Mouse (Mus musculus): ENCODE results near the gene Ngfr. TPM values are rescaled to one million over a fixed set of nuclear protein-coding genes. Genes with fewer than 3 reads are reported as not detected.

Gene Ngfr
- polyA plus RNA-seq, 1 experiment from 2014 or later = 3.0 TPM

GRCm38 (mm10) chr11:95550301-95551021 lies 37.1 kb downstream of the Ngfr start:
- no peaks in the 10 kb centered on the region for H3K27me3 ChIP-seq (ENCODE audit: control insufficient read depth, insufficient read depth, low read length)
- ATAC-seq (ENCODE audit: insufficient number of reproducible peaks, insufficient read depth, low FRiP score, low read depth) = no peak
- H3K36me3 ChIP-seq (ENCODE audit: control insufficient read depth, insufficient read depth, low read length) = no peaks in the 10 kb centered on the region
- no peak overlapping the region for H3K9ac ChIP-seq (ENCODE audit: low read length)
- no peak overlapping the region for H3K4me2 ChIP-seq (ENCODE audit: low read length)
- H3K4me1 ChIP-seq (ENCODE audit: control insufficient read depth in 2 of 2, insufficient read depth in 2 of 2, low read length in 2 of 2) = peaks cover 5 to 12% of the 10 kb centered on the region in 2 experiments
- H3K9me3 ChIP-seq (ENCODE audit: control insufficient read depth, low read length) = no peaks in the 10 kb centered on the region
- H3K27ac ChIP-seq (replicated peaks in 1 of 2; ENCODE audit: control insufficient read depth in 1 of 2, insufficient read depth in 1 of 2, low read depth in 2 of 2, low read length in 2 of 2) = 0 out of 4 replicates have a peak overlapping the region, but pooled peaks of 1 of the 2 experiments have one; percentile 14
- no peak overlapping the region for H3K4me3 ChIP-seq (ENCODE audit: control insufficient read depth in 1 of 2, insufficient read depth in 1 of 2, low read depth in 1 of 2, low read length in 2 of 2)
- WGBS = 76% methylated on average over 12 of the region's 12 CpGs

- Histone ChIP-seq H3K27me3 (ENCODE audit: control insufficient read depth, insufficient read depth, low read length) (no peaks in the 10 kb centered on the region), H3K4me3 (ENCODE audit: control insufficient read depth in 1 of 2, insufficient read depth in 1 of 2, low read depth in 1 of 2, low read length in 2 of 2) (no peak overlapping the region), H3K9me3 (ENCODE audit: control insufficient read depth, low read length) (no peaks in the 10 kb centered on the region), H3K36me3 (ENCODE audit: control insufficient read depth, insufficient read depth, low read length) (no peaks in the 10 kb centered on the region), H3K9ac (ENCODE audit: low read length) (no peak overlapping the region), H3K4me1 (ENCODE audit: control insufficient read depth in 2 of 2, insufficient read depth in 2 of 2, low read length in 2 of 2) (peaks cover 13 to 23% of the 10 kb centered on the region in 2 experiments), H3K27ac (replicated peaks in 1 of 2; ENCODE audit: control insufficient read depth in 1 of 2, insufficient read depth in 1 of 2, low read depth in 2 of 2, low read length in 2 of 2) (no peak overlapping the region), H3K4me2 (ENCODE audit: low read length) (no peak overlapping the region)
- no peak for ATAC-seq (ENCODE audit: insufficient number of reproducible peaks, insufficient read depth, low FRiP score, low read depth)
- 67% methylated on average over 10 of the region's 10 CpGs for WGBS
These were observed 41.3 kb downstream of the Ngfr start for GRCm38 (mm10) chr11:95546021-95546782.

- H3K36me3 ChIP-seq (ENCODE audit: control insufficient read depth, insufficient read depth, low read length) = no peaks in the 10 kb centered on the region
- ATAC-seq (ENCODE audit: insufficient number of reproducible peaks, insufficient read depth, low FRiP score, low read depth) = no peak
- no peak overlapping the region for H3K4me3 ChIP-seq (ENCODE audit: control insufficient read depth in 1 of 2, insufficient read depth in 1 of 2, low read depth in 1 of 2, low read length in 2 of 2)
- H3K27me3 ChIP-seq (ENCODE audit: control insufficient read depth, insufficient read depth, low read length) = 0 out of 2 replicates have a peak, but pooled peaks cover 4% of the 10 kb centered on the region
- no peaks in the 10 kb centered on the region for H3K9me3 ChIP-seq (ENCODE audit: control insufficient read depth, low read length)
- H3K9ac ChIP-seq (ENCODE audit: low read length) = no peak overlapping the region
- H3K4me1 ChIP-seq (ENCODE audit: control insufficient read depth in 2 of 2, insufficient read depth in 2 of 2, low read length in 2 of 2) = peaks cover 15 to 26% of the 10 kb centered on the region in 2 experiments
- H3K4me2 ChIP-seq (ENCODE audit: low read length) = no peak overlapping the region
- 84% methylated on average over 8 of the region's 8 CpGs for WGBS
- no peak overlapping the region for H3K27ac ChIP-seq (replicated peaks in 1 of 2; ENCODE audit: control insufficient read depth in 1 of 2, insufficient read depth in 1 of 2, low read depth in 2 of 2, low read length in 2 of 2)
These were observed 42.8 kb downstream of the Ngfr start for GRCm38 (mm10) chr11:95544546-95545327.

- 23% methylated on average over 18 of the region's 18 CpGs for WGBS
- no peak for ATAC-seq (ENCODE audit: insufficient number of reproducible peaks, insufficient read depth, low FRiP score, low read depth)
- no peak overlapping the region for H3K4me3 ChIP-seq (ENCODE audit: control insufficient read depth in 1 of 2, insufficient read depth in 1 of 2, low read depth in 1 of 2, low read length in 2 of 2)
These were observed 46.7 kb downstream of the Ngfr start for GRCm38 (mm10) chr11:95540637-95541385.

GRCm38 (mm10) chr11:95538378-95539104 lies 49.0 kb downstream of the Ngfr start:
- 72% methylated on average over 15 of the region's 15 CpGs for WGBS
- Histone ChIP-seq H3K36me3 (ENCODE audit: control insufficient read depth, insufficient read depth, low read length) (no peaks in the 10 kb centered on the region), H3K27me3 (ENCODE audit: control insufficient read depth, insufficient read depth, low read length) (0 out of 2 replicates have a peak, but pooled peaks cover 9% of the 10 kb centered on the region), H3K9ac (ENCODE audit: low read length) (no peak overlapping the region), H3K4me3 (ENCODE audit: control insufficient read depth in 1 of 2, insufficient read depth in 1 of 2, low read depth in 1 of 2, low read length in 2 of 2) (no peak overlapping the region), H3K27ac (replicated peaks in 1 of 2; ENCODE audit: control insufficient read depth in 1 of 2, insufficient read depth in 1 of 2, low read depth in 2 of 2, low read length in 2 of 2) (no peak overlapping the region), H3K4me2 (ENCODE audit: low read length) (no peak overlapping the region), H3K4me1 (ENCODE audit: control insufficient read depth in 2 of 2, insufficient read depth in 2 of 2, low read length in 2 of 2) (peaks cover 8 to 14% of the 10 kb centered on the region in 2 experiments; a peak in 3 of 4 replicates), H3K9me3 (ENCODE audit: control insufficient read depth, low read length) (no peaks in the 10 kb centered on the region)
- ATAC-seq (ENCODE audit: insufficient number of reproducible peaks, insufficient read depth, low FRiP score, low read depth) = no peak

More at GRCm38 (mm10) chr11:95540637-95541385, 46.7 kb downstream of the Ngfr start:
- Histone ChIP-seq H3K9me3 (ENCODE audit: control insufficient read depth, low read length) (no peaks in the 10 kb centered on the region), H3K27ac (replicated peaks in 1 of 2; ENCODE audit: control insufficient read depth in 1 of 2, insufficient read depth in 1 of 2, low read depth in 2 of 2, low read length in 2 of 2) (no peak overlapping the region), H3K27me3 (ENCODE audit: control insufficient read depth, insufficient read depth, low read length) (0 out of 2 replicates have a peak, but pooled peaks cover 5% of the 10 kb centered on the region), H3K36me3 (ENCODE audit: control insufficient read depth, insufficient read depth, low read length) (no peaks in the 10 kb centered on the region), H3K9ac (ENCODE audit: low read length) (no peak overlapping the region), H3K4me1 (ENCODE audit: control insufficient read depth in 2 of 2, insufficient read depth in 2 of 2, low read length in 2 of 2) (peaks cover 10 to 19% of the 10 kb centered on the region in 2 experiments; a peak in 3 of 4 replicates), H3K4me2 (ENCODE audit: low read length) (peak overlapping the region; percentile 27)

- H3K4me3 ChIP-seq (ENCODE audit: control insufficient read depth in 1 of 2, insufficient read depth in 1 of 2, low read depth in 1 of 2, low read length in 2 of 2) = no peak overlapping the region
- no peaks in the 10 kb centered on the region for H3K9me3 ChIP-seq (ENCODE audit: control insufficient read depth, low read length)
- no peak overlapping the region for H3K9ac ChIP-seq (ENCODE audit: low read length)
- peak overlapping the region; percentile 16 for H3K4me2 ChIP-seq (ENCODE audit: low read length)
- H3K27me3 ChIP-seq (ENCODE audit: control insufficient read depth, insufficient read depth, low read length) = peaks cover 14% of the 10 kb centered on the region; the same call in 1 of the 2 replicates
- no peak overlapping the region for H3K27ac ChIP-seq (replicated peaks in 1 of 2; ENCODE audit: control insufficient read depth in 1 of 2, insufficient read depth in 1 of 2, low read depth in 2 of 2, low read length in 2 of 2)
- no peaks in the 10 kb centered on the region for H3K36me3 ChIP-seq (ENCODE audit: control insufficient read depth, insufficient read depth, low read length)
- 19% methylated on average over 24 of the region's 24 CpGs for WGBS
- peak; percentile 77; the same call in 1 of the 2 replicates for ATAC-seq (ENCODE audit: insufficient number of reproducible peaks, insufficient read depth, low FRiP score, low read depth)
- H3K4me1 ChIP-seq (ENCODE audit: control insufficient read depth in 2 of 2, insufficient read depth in 2 of 2, low read length in 2 of 2) = no peaks in the 10 kb centered on the region
These were observed 53.9 kb downstream of the Ngfr start for GRCm38 (mm10) chr11:95533484-95534160.
